Mouse (Mus musculus) heart, adult 2 months (tissue): ENCODE data around the gene Socs2. TPM values are rescaled to one million over a fixed set of nuclear protein-coding genes. Genes with fewer than 3 reads are reported as not detected.

ENCODE experiments used
- DNase-seq, 2 experiments: peaks; one replicate each; pipeline ENCODE4 v3.0.0; 2021
- H3K27ac ChIP-seq: fragments of 200-600 bp; 2 replicates; pipeline ENCODE4 v1.8.1; 2022
- H3K27me3 ChIP-seq: fragments of 200-500 bp; 2 replicates; pipeline ENCODE4 v1.6.1; 2012; ENCODE audit warnings: mild to moderate bottlenecking, low read length, inconsistent platforms, mixed read lengths; ENCODE audit not compliant: control insufficient read depth, insufficient read depth
- H3K36me3 ChIP-seq: fragments of 200-500 bp; 2 replicates; pipeline ENCODE4 v1.6.1; 2012; ENCODE audit warnings: low read length, inconsistent platforms; ENCODE audit not compliant: control insufficient read depth, insufficient read depth
- H3K4me1 ChIP-seq: fragments of 200-500 bp; 2 replicates; pipeline ENCODE4 v1.6.1; 2011; ENCODE audit warnings: low read length; ENCODE audit not compliant: control insufficient read depth, insufficient read depth
- H3K4me3 ChIP-seq: fragments of 200-600 bp; 2 replicates; pipeline ENCODE4 v1.8.1; 2022
- H3K79me2 ChIP-seq: fragments of 200-500 bp; replicated peaks from 2 replicates; pipeline ENCODE4 v1.6.1; 2012; ENCODE audit warnings: mild to moderate bottlenecking, inconsistent platforms, low read length, moderate library complexity, mixed read lengths; ENCODE audit not compliant: control insufficient read depth, insufficient read depth
- H3K9ac ChIP-seq: fragments of 200-500 bp; 2 replicates; pipeline ENCODE4 v1.6.1; 2012; ENCODE audit warnings: low read depth, mild to moderate bottlenecking, control low read depth, inconsistent platforms, low read length, mixed read lengths
- CTCF ChIP-seq: fragments of 200-600 bp; IDR thresholded peaks from 2 replicates; pipeline ENCODE4 v1.8.1; 2022; ENCODE audit warnings: antibody characterized with exemption, mild to moderate bottlenecking, moderate library complexity
- EP300 ChIP-seq: fragments of 200-500 bp; IDR thresholded peaks from 2 replicates; pipeline ENCODE4 v1.6.1; 2011; ENCODE audit warnings: low read depth, low read length, control low read depth; ENCODE audit not compliant: insufficient read depth
- POLR2A ChIP-seq: fragments of 200-500 bp; IDR thresholded peaks from 2 replicates; pipeline ENCODE4 v1.6.1; 2011; ENCODE audit warnings: mild to moderate bottlenecking, low read depth, low read length, control low read depth; ENCODE audit not compliant: insufficient read depth
- WGBS: fragments of 180-500 bp; shearing (Covaris S2); methylation state at CpG from one replicate; pipeline ENCODE4 v1.1.7; 2018; 5-methylcytosine and 5-hydroxymethylcytosine counted together
- intact Hi-C: fragments of 180-260 bp; cut with DNase I; formaldehyde crosslinking; loops from one replicate; pipeline ENCODE4 v1.15.1; 2025
- polyA plus RNA-seq: library from polyadenylated mRNA; depleted of rRNA; stranded (reverse); fragments of >200 nt; gene quantifications from 2 replicates; pipeline ENCODE4 v1.2.3, GENCODE M21; 2012
- total RNA-seq, 2 experiments: library from RNA; stranded (reverse); gene quantifications; 2 replicates each; pipeline ENCODE4 v1.2.3; 2021

Socs2 gene
- total and polyA plus RNA-seq, 3 experiments, result 30.5 to 62.4 (median 49.9) TPM

DNA sequence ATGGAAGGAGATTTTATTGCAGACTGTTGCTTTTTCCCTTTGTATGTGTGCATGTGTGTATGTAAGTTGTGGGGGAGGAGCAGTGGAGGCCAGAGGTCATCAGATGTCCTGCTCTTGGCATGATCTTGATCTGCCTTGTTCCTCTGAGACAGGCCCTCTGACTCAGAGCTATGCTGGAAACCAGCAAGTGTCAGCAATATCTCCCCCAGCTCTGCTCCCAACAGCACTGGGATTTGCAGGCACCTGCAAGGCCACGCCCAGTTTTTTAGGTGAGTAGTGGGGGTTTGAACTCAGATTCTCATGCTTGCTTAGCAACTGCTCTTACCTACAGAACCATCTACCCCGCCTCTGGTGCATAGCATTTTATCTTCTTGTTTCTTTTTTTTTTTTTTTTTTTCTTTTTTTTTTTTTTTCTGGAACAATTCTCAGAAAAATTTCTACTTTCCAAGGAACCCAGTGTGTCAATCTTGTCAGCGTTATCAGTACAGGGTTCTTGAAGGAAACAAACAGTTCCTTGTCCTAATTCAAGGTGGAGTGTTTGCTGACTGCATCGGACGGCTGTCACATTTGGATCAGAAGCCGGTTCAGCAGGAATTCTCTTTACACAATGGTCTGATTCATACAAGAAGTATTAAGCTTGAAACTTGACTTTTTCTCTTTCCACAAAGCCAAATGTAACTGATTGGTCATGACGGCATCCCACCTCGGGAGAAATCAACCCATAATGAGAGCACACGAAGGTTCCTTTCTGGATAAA is 41.2 kb upstream of the Socs2 start:
- Histone ChIP-seq H3K9ac (no peak overlapping the region), H3K79me2 (no peaks in the 10 kb centered on the region), H3K4me3 (no peak overlapping the region), H3K27ac (no peak overlapping the region), H3K36me3 (no peaks in the 10 kb centered on the region), H3K27me3 (no peaks in the 10 kb centered on the region), H3K4me1 (no peaks in the 10 kb centered on the region)
- no peak for DNase-seq
- intact Hi-C loops, result no loop called here
- TF ChIP-seq POLR2A (no peak), CTCF (no peak), EP300 (no peak)
- 78% methylated on average over 9 of the region's 9 CpGs for WGBS

DNA sequence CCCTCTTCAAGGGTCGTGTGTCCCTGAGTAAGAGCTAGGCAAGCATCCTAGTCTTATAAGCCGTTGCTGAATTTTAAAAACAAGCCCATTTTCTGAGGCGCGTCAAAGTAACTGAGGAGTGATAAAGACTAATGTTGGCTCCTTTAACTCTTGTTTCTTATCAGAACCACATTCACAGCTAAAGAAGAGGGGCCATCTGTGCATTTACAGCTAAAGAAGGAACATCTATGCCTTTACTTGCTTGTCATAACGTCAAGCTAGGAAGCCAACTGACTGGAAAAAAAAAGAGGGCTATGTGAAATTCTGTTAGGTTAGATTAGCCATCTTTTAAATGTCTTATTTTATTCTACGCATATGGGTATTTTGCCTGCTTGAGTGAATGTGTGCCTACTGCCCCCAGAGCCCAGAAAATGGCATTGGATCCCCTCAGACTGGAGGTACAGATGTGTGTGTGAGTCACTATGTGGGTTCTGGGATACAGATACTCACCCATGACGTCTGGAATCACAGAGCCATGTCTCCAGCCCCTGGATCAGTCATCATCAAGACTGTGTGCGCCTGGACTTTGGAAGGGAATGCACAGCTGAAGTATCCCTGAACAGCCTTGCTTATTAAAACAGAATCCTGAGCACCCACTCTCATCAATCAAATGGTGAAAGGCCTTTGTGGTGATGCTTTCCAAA is 40.5 kb upstream of the Socs2 start:
- no peak for DNase-seq

DNA sequence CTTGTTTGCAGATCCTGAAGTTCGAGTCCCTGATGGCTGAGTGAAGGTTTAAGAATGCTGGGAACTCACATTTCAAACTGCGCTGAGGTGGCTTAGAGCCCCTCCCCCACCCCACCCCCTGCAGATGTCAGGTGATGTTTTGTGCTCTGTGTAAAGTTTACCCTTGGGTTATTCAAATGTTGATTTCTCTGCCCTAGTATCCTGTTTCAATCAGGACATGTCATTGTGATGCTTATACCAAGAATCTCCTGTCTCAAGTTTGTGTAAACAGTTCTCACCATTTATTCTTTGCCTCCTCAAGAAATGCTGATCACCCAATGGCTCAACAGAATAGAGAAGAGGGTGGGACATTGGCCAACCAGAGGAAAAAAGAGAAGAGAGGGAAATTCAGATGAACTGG is 39.1 kb upstream of the Socs2 start:
- H3K4me1 ChIP-seq, result no peaks in the 10 kb centered on the region
- no peaks in the 10 kb centered on the region for H3K36me3 ChIP-seq
- 72% methylated on average over 2 of the region's 2 CpGs for WGBS
- no peaks in the 10 kb centered on the region for H3K27me3 ChIP-seq
- TF ChIP-seq POLR2A (no peak), EP300 (no peak), CTCF (no peak)
- DNase-seq, result no peak
- intact Hi-C loops, result no loop called here
- H3K79me2 ChIP-seq, result no peaks in the 10 kb centered on the region
- no peak overlapping the region for H3K9ac ChIP-seq
- H3K4me3 ChIP-seq, result no peak overlapping the region
- H3K27ac ChIP-seq, result no peak overlapping the region

More for the DNA sequence above, 40.5 kb upstream of the Socs2 start:
- no peaks in the 10 kb centered on the region for H3K36me3 ChIP-seq
- H3K27ac ChIP-seq, result no peak overlapping the region
- intact Hi-C loops, result no loop called here
- 67% methylated on average over 8 of the region's 8 CpGs for WGBS
- H3K4me1 ChIP-seq, result no peaks in the 10 kb centered on the region
- H3K27me3 ChIP-seq, result no peaks in the 10 kb centered on the region
- no peak overlapping the region for H3K9ac ChIP-seq
- no peak overlapping the region for H3K4me3 ChIP-seq
- no peaks in the 10 kb centered on the region for H3K79me2 ChIP-seq
- TF ChIP-seq POLR2A (no peak), CTCF (no peak), EP300 (no peak)

DNA sequence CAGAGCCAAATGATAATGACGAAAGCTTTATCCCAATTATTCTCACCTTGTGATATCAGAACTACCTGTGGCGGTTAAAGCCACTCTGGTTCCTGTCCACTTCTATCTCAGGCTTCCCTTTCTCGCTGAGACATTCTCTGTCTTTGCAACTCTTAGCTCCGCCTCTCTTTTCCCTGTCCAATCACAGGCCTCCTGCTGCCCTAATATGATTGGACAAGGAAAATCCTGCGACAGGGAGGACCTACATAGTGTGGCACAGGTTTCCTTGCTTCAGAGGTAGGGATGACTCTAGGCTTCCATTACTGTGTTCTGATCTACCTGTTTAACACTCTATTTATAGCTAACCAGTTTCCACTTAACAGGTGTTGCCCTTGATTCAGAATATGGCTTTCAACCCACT is 36.3 kb upstream of the Socs2 start:
- 85% methylated on average over 5 of the region's 5 CpGs for WGBS
- intact Hi-C loops, result no loop called here
- Histone ChIP-seq H3K27ac (no peak overlapping the region), H3K27me3 (no peaks in the 10 kb centered on the region), H3K9ac (no peak overlapping the region), H3K79me2 (no peaks in the 10 kb centered on the region), H3K4me1 (no peaks in the 10 kb centered on the region), H3K36me3 (no peaks in the 10 kb centered on the region), H3K4me3 (no peak overlapping the region)
- DNase-seq, result no peak
- TF ChIP-seq POLR2A, result no peak
- TF ChIP-seq CTCF, result no peak
- no peak for TF ChIP-seq EP300

DNA sequence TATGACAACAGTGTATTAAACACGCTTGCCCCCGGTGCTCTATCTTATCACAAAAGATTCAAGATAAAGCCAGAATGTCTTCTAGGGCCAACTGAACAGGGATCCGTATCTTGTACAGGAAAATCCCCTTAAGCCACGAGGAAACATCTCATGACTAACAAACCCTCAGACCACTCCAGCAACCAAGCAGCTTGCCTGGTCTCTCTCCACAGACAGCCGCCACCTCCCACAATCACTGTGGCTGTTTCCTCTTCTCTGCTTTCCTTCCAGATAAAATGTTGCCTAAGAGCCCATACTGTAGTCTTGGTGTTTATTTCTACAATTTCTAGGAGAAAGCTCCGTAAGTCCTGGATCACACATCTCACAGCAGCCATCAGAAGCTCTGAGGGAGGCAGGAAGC is 32.1 kb upstream of the Socs2 start:
- no peak for TF ChIP-seq EP300
- no peak for TF ChIP-seq CTCF
- TF ChIP-seq POLR2A, result no peak
- 38% methylated on average over 6 of the region's 6 CpGs for WGBS
- Histone ChIP-seq H3K4me3 (no peak overlapping the region), H3K36me3 (no peaks in the 10 kb centered on the region), H3K27ac (no peak overlapping the region), H3K27me3 (no peaks in the 10 kb centered on the region), H3K4me1 (no peaks in the 10 kb centered on the region), H3K9ac (no peak overlapping the region), H3K79me2 (no peaks in the 10 kb centered on the region)
- intact Hi-C loops, result no loop called here
- no peak for DNase-seq

DNA sequence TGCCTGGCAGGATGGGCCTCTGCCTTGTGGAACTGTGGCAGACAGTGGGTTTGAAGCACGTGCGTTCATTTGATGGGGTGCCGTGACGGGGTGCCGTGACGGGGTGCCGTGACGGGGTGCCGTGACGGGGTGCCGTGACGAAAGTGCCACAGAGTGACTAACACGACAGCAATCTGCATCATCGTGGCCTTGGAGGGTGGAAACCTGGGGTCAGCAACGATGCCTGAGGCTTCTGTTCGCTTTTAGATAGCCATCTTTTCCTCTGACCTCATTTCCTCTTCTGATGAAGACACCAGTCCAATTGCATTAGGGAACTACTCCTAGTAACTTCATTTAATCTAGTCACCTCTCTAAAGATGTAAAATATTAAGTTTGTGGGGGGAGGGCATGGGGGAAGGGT is 31.0 kb upstream of the Socs2 start:
- Histone ChIP-seq H3K4me3 (no peak overlapping the region), H3K27ac (no peak overlapping the region), H3K27me3 (no peaks in the 10 kb centered on the region), H3K79me2 (no peaks in the 10 kb centered on the region), H3K9ac (no peak overlapping the region), H3K36me3 (no peaks in the 10 kb centered on the region), H3K4me1 (no peaks in the 10 kb centered on the region)
- 90% methylated on average over 16 of the region's 16 CpGs for WGBS
- TF ChIP-seq POLR2A (no peak), EP300 (no peak), CTCF (no peak)
- DNase-seq, result no peak
- intact Hi-C loops, result no loop called here
